Mouse (Mus musculus) kidney, adult 2 months (tissue): ENCODE measurements around the gene Asxl1.

Source experiments
- CTCF ChIP-seq: fragments of 200-500 bp; conservative IDR thresholded peaks from 2 replicates; pipeline ENCODE4 v1.5.1; 2011; ENCODE audit warnings: low read depth, mild to moderate bottlenecking, control low read depth, low read length, moderate library complexity, mixed read lengths; ENCODE audit not compliant: insufficient read depth, insufficient read length
- POLR2A ChIP-seq: fragments of 200-500 bp; IDR thresholded peaks from one replicate; pipeline ENCODE4 v1.6.1; 2011; ENCODE audit warnings: low read depth, low read length, control low read depth

DNA sequence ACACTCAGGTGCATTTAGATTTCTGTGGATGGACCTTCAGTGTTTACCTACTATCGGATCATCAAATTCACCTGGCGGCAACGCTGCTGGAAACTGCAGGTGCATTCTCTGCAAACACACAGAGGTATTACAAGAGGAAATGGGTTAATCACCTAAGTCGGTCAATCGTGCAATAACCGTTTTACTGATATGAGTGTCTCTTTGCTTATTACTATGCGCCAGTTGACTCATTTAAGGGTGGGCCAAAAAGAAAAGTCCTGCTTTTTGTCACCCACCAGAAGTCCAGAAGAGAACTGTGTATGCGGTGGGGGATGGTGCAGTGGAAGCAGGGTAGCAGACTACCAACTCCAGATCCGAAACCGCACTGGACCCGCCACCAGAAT lies 567 bp upstream of the Asxl1 start:
- TF ChIP-seq POLR2A: no peak
- no peak for TF ChIP-seq CTCF
